Mouse (Mus musculus): ENCODE results near the gene Nubp2. TPM values are rescaled to one million over a fixed set of nuclear protein-coding genes. Genes with fewer than 3 reads are reported as not detected.
A peak's percentile ranks its signal among the peaks of the same experiment; 100 is the strongest.

The Nubp2 gene
- polyA plus RNA-seq, 1 experiment from 2014 or later: 61.8 TPM

GRCm38 (mm10) chr17:24848600-24849031 is 37.5 kb downstream of the Nubp2 start:
- no peak overlapping the region for H3K27ac ChIP-seq (ENCODE audit: low read depth, low read length)
- no peak for ATAC-seq (ENCODE audit: low FRiP score, low TSS enrichment)
- H3K4me2 ChIP-seq (replicated peaks; ENCODE audit: low read depth, low read length): peak overlapping the region; percentile 84
- peaks cover 8% of the 10 kb centered on the region; the same call in 1 of the 2 replicates for H3K27me3 ChIP-seq (ENCODE audit: control insufficient read depth, insufficient read depth, low read length)
- peak overlapping the region; percentile 85 for H3K4me3 ChIP-seq (ENCODE audit: low read length)
- peaks cover 2% of the 10 kb centered on the region; the same call in 1 of the 2 replicates for H3K36me3 ChIP-seq (ENCODE audit: control insufficient read depth, insufficient read depth, low read length)
- no peak overlapping the region; the same call in 1 of the 2 replicates for H3K9ac ChIP-seq (ENCODE audit: low read depth, low read length)
- peaks cover 11% of the 10 kb centered on the region for H3K4me1 ChIP-seq (ENCODE audit: control insufficient read depth, insufficient read depth, low read length)
- H3K9me3 ChIP-seq (ENCODE audit: control insufficient read depth, low read length): no peaks in the 10 kb centered on the region

- no peak overlapping the region for H3K9ac ChIP-seq (ENCODE audit: low read depth, low read length)
- H3K4me1 ChIP-seq (ENCODE audit: control insufficient read depth, insufficient read depth, low read length): peaks cover 11% of the 10 kb centered on the region
- H3K4me3 ChIP-seq (ENCODE audit: low read length): no peak overlapping the region
- no peaks in the 10 kb centered on the region for H3K36me3 ChIP-seq (ENCODE audit: control insufficient read depth, insufficient read depth, low read length)
- H3K27me3 ChIP-seq (ENCODE audit: control insufficient read depth, insufficient read depth, low read length): peaks cover 8% of the 10 kb centered on the region; the same call in 1 of the 2 replicates
- no peak for ATAC-seq (ENCODE audit: low FRiP score, low TSS enrichment)
- no peak overlapping the region for H3K4me2 ChIP-seq (replicated peaks; ENCODE audit: low read depth, low read length)
- 89% methylated on average over 1 of the region's 1 CpGs for WGBS
- H3K9me3 ChIP-seq (ENCODE audit: control insufficient read depth, low read length): no peaks in the 10 kb centered on the region
- no peak overlapping the region for H3K27ac ChIP-seq (ENCODE audit: low read depth, low read length)
These were observed 38.8 kb downstream of the Nubp2 start for GRCm38 (mm10) chr17:24847386-24847785.

- ATAC-seq (ENCODE audit: low FRiP score, low TSS enrichment): no peak
- no peak overlapping the region for H3K4me3 ChIP-seq (ENCODE audit: low read length)
- no peaks in the 10 kb centered on the region for H3K9me3 ChIP-seq (ENCODE audit: control insufficient read depth, low read length)
- no peak overlapping the region for H3K9ac ChIP-seq (ENCODE audit: low read depth, low read length)
- WGBS: 15% methylated on average over 9 of the region's 9 CpGs
- H3K36me3 ChIP-seq (ENCODE audit: control insufficient read depth, insufficient read depth, low read length): no peaks in the 10 kb centered on the region
- no peak overlapping the region for H3K4me2 ChIP-seq (replicated peaks; ENCODE audit: low read depth, low read length)
- 0 out of 2 replicates have a peak, but pooled peaks cover 4% of the 10 kb centered on the region for H3K4me1 ChIP-seq (ENCODE audit: control insufficient read depth, insufficient read depth, low read length)
- no peak overlapping the region for H3K27ac ChIP-seq (ENCODE audit: low read depth, low read length)
- H3K27me3 ChIP-seq (ENCODE audit: control insufficient read depth, insufficient read depth, low read length): peaks cover 4% of the 10 kb centered on the region; the same call in 1 of the 2 replicates
These were observed 41.6 kb downstream of the Nubp2 start for GRCm38 (mm10) chr17:24844525-24844924.

GRCm38 (mm10) chr17:24842631-24843030 is 43.5 kb downstream of the Nubp2 start:
- H3K4me3 ChIP-seq (ENCODE audit: low read length): no peak overlapping the region
- H3K9me3 ChIP-seq (ENCODE audit: control insufficient read depth, low read length): no peaks in the 10 kb centered on the region
- H3K36me3 ChIP-seq (ENCODE audit: control insufficient read depth, insufficient read depth, low read length): no peaks in the 10 kb centered on the region
- no peaks in the 10 kb centered on the region for H3K4me1 ChIP-seq (ENCODE audit: control insufficient read depth, insufficient read depth, low read length)
- ATAC-seq (ENCODE audit: low FRiP score, low TSS enrichment): no peak
- peaks cover 4% of the 10 kb centered on the region; the same call in 1 of the 2 replicates for H3K27me3 ChIP-seq (ENCODE audit: control insufficient read depth, insufficient read depth, low read length)
- WGBS: 59% methylated on average over 2 of the region's 2 CpGs
- no peak overlapping the region for H3K27ac ChIP-seq (ENCODE audit: low read depth, low read length)
- H3K4me2 ChIP-seq (replicated peaks; ENCODE audit: low read depth, low read length): no peak overlapping the region
- H3K9ac ChIP-seq (ENCODE audit: low read depth, low read length): no peak overlapping the region

GRCm38 (mm10) chr17:24841133-24841532 is 45.0 kb downstream of the Nubp2 start:
- no peak overlapping the region for H3K4me2 ChIP-seq (replicated peaks; ENCODE audit: low read depth, low read length)
- no peaks in the 10 kb centered on the region for H3K9me3 ChIP-seq (ENCODE audit: control insufficient read depth, low read length)
- H3K4me1 ChIP-seq (ENCODE audit: control insufficient read depth, insufficient read depth, low read length): no peaks in the 10 kb centered on the region
- H3K4me3 ChIP-seq (ENCODE audit: low read length): no peak overlapping the region
- H3K36me3 ChIP-seq (ENCODE audit: control insufficient read depth, insufficient read depth, low read length): no peaks in the 10 kb centered on the region
- no peak overlapping the region for H3K27ac ChIP-seq (ENCODE audit: low read depth, low read length)
- 59% methylated on average over 4 of the region's 4 CpGs for WGBS
- H3K27me3 ChIP-seq (ENCODE audit: control insufficient read depth, insufficient read depth, low read length): peaks cover 4% of the 10 kb centered on the region; the same call in 1 of the 2 replicates
- no peak overlapping the region for H3K9ac ChIP-seq (ENCODE audit: low read depth, low read length)
- no peak for ATAC-seq (ENCODE audit: low FRiP score, low TSS enrichment)

- peaks cover 2% of the 10 kb centered on the region; the same call in 1 of the 2 replicates for H3K27me3 ChIP-seq (ENCODE audit: control insufficient read depth, insufficient read depth, low read length)
- H3K4me3 ChIP-seq (ENCODE audit: low read length): no peak overlapping the region
- no peak overlapping the region for H3K27ac ChIP-seq (ENCODE audit: low read depth, low read length)
- no peak overlapping the region for H3K9ac ChIP-seq (ENCODE audit: low read depth, low read length)
- no peaks in the 10 kb centered on the region for H3K4me1 ChIP-seq (ENCODE audit: control insufficient read depth, insufficient read depth, low read length)
- no peaks in the 10 kb centered on the region for H3K36me3 ChIP-seq (ENCODE audit: control insufficient read depth, insufficient read depth, low read length)
- 50% methylated on average over 5 of the region's 5 CpGs for WGBS
- no peak overlapping the region for H3K4me2 ChIP-seq (replicated peaks; ENCODE audit: low read depth, low read length)
- ATAC-seq (ENCODE audit: low FRiP score, low TSS enrichment): no peak
- no peaks in the 10 kb centered on the region for H3K9me3 ChIP-seq (ENCODE audit: control insufficient read depth, low read length)
These were observed 45.8 kb downstream of the Nubp2 start for GRCm38 (mm10) chr17:24840341-24840740.

GRCm38 (mm10) chr17:24839842-24840241 is 46.3 kb downstream of the Nubp2 start, which contains the start of gene Hagh:
Hagh (plus strand) TSS chr17:24840143.
- ATAC-seq (ENCODE audit: low FRiP score, low TSS enrichment): no peak
- Histone ChIP-seq H3K4me2 (replicated peaks; ENCODE audit: low read depth, low read length) (no peak within 1 kb of the TSS), H3K4me3 (ENCODE audit: low read length) (no peak within 1 kb of the TSS), H3K4me1 (ENCODE audit: control insufficient read depth, insufficient read depth, low read length) (no peaks in the 10 kb centered on the region), H3K27me3 (ENCODE audit: control insufficient read depth, insufficient read depth, low read length) (no peaks in the 10 kb centered on the region), H3K27ac (ENCODE audit: low read depth, low read length) (no peak within 1 kb of the TSS), H3K9me3 (ENCODE audit: control insufficient read depth, low read length) (no peaks in the 10 kb centered on the region), H3K36me3 (ENCODE audit: control insufficient read depth, insufficient read depth, low read length) (no peaks in the 10 kb centered on the region), H3K9ac (ENCODE audit: low read depth, low read length) (no peak within 1 kb of the TSS)
- WGBS: 59% methylated on average over 8 of the region's 8 CpGs

Other genes starting within 250 kb of the Nubp2 start
- gene Slc9a3r2, start 236.0 kb downstream of the Nubp2 start, polyA plus RNA-seq (2014; fragmentation: Nextera tagmentation; extraction: Ambion mirVana): 86.1 and 95.5 TPM in 2 replicates
- 0.66 TPM in 1 of 2 replicates, not detected in the other for gene Npw, start 227.9 kb downstream of the Nubp2 start, polyA plus RNA-seq (2014; fragmentation: Nextera tagmentation; extraction: Ambion mirVana)
- gene Zfp598, start 216.7 kb downstream of the Nubp2 start, polyA plus RNA-seq (2014; fragmentation: Nextera tagmentation; extraction: Ambion mirVana): 25.3 and 34.4 TPM in 2 replicates
- gene Syngr3, start 196.4 kb downstream of the Nubp2 start, polyA plus RNA-seq (2014; fragmentation: Nextera tagmentation; extraction: Ambion mirVana): 1.0 and 1.2 TPM in 2 replicates
- gene Gfer, start 190.2 kb downstream of the Nubp2 start, polyA plus RNA-seq (2014; fragmentation: Nextera tagmentation; extraction: Ambion mirVana): 48.1 and 54.4 TPM in 2 replicates
- 3.1 and 3.5 TPM in 2 replicates for gene Noxo1, start 190.1 kb downstream of the Nubp2 start, polyA plus RNA-seq (2014; fragmentation: Nextera tagmentation; extraction: Ambion mirVana)
- 64.8 and 105 TPM in 2 replicates for gene Tbl3, start 178.7 kb downstream of the Nubp2 start, polyA plus RNA-seq (2014; fragmentation: Nextera tagmentation; extraction: Ambion mirVana)
- 0.62 TPM in 1 of 2 replicates, not detected in the other for gene Rnf151, start 168.3 kb downstream of the Nubp2 start, polyA plus RNA-seq (2014; fragmentation: Nextera tagmentation; extraction: Ambion mirVana)
- gene Rps2, start 168.2 kb downstream of the Nubp2 start, polyA plus RNA-seq (2014; fragmentation: Nextera tagmentation; extraction: Ambion mirVana): 1,741 and 1,827 TPM in 2 replicates
- gene Ndufb10, start 161.9 kb downstream of the Nubp2 start, polyA plus RNA-seq (2014; fragmentation: Nextera tagmentation; extraction: Ambion mirVana): 225 and 229 TPM in 2 replicates
- not detected in 2 replicates for gene Rpl3l, start 158.5 kb downstream of the Nubp2 start, polyA plus RNA-seq (2014; fragmentation: Nextera tagmentation; extraction: Ambion mirVana)
- gene Msrb1, start 149.7 kb downstream of the Nubp2 start, polyA plus RNA-seq (2014; fragmentation: Nextera tagmentation; extraction: Ambion mirVana): 35.2 and 39.0 TPM in 2 replicates
- gene Hs3st6, start 133.4 kb downstream of the Nubp2 start, polyA plus RNA-seq (2014; fragmentation: Nextera tagmentation; extraction: Ambion mirVana): 32.7 and 35.9 TPM in 2 replicates
- gene Meiob, start 82.1 kb downstream of the Nubp2 start, polyA plus RNA-seq (2014; fragmentation: Nextera tagmentation; extraction: Ambion mirVana): 0.19 TPM in 1 of 2 replicates, not detected in the other
- 46.6 and 55.4 TPM in 2 replicates for gene Hagh, start 46.2 kb downstream of the Nubp2 start, polyA plus RNA-seq (2014; fragmentation: Nextera tagmentation; extraction: Ambion mirVana)
- 30.4 and 34.1 TPM in 2 replicates for gene Fahd1, start 36.0 kb downstream of the Nubp2 start, polyA plus RNA-seq (2014; fragmentation: Nextera tagmentation; extraction: Ambion mirVana)
- gene Igfals, start 20.4 kb downstream of the Nubp2 start, polyA plus RNA-seq (2014; fragmentation: Nextera tagmentation; extraction: Ambion mirVana): 0.49 and 1.0 TPM in 2 replicates
- gene Spsb3, start 294 bp upstream of the Nubp2 start, polyA plus RNA-seq (2014; fragmentation: Nextera tagmentation; extraction: Ambion mirVana): 32.1 and 36.8 TPM in 2 replicates
- 18.2 and 25.2 TPM in 2 replicates for gene Eme2, start 8.7 kb upstream of the Nubp2 start, polyA plus RNA-seq (2014; fragmentation: Nextera tagmentation; extraction: Ambion mirVana)
- gene Mrps34, start 8.8 kb upstream of the Nubp2 start, polyA plus RNA-seq (2014; fragmentation: Nextera tagmentation; extraction: Ambion mirVana): 102 and 111 TPM in 2 replicates
- 84.6 and 99.5 TPM in 2 replicates for gene Nme3, start 10.2 kb upstream of the Nubp2 start, polyA plus RNA-seq (2014; fragmentation: Nextera tagmentation; extraction: Ambion mirVana)
- 23.9 and 31.8 TPM in 2 replicates for gene Mapk8ip3, start 50.6 kb upstream of the Nubp2 start, polyA plus RNA-seq (2014; fragmentation: Nextera tagmentation; extraction: Ambion mirVana)
- gene Jpt2, start 74.3 kb upstream of the Nubp2 start, polyA plus RNA-seq (2014; fragmentation: Nextera tagmentation; extraction: Ambion mirVana): 131 and 155 TPM in 2 replicates
- 8.5 and 11.6 TPM in 2 replicates for gene Cramp1l, start 129.4 kb upstream of the Nubp2 start, polyA plus RNA-seq (2014; fragmentation: Nextera tagmentation; extraction: Ambion mirVana)
- gene Ift140, start 129.7 kb upstream of the Nubp2 start, polyA plus RNA-seq (2014; fragmentation: Nextera tagmentation; extraction: Ambion mirVana): 15.5 and 23.6 TPM in 2 replicates
- 15.9 and 18.4 TPM in 2 replicates for gene Tmem204, start 197.2 kb upstream of the Nubp2 start, polyA plus RNA-seq (2014; fragmentation: Nextera tagmentation; extraction: Ambion mirVana)
- gene Telo2, start 229.6 kb upstream of the Nubp2 start, polyA plus RNA-seq (2014; fragmentation: Nextera tagmentation; extraction: Ambion mirVana): 34.9 and 44.8 TPM in 2 replicates
- gene Ptx4, start 234.4 kb upstream of the Nubp2 start, polyA plus RNA-seq (2014; fragmentation: Nextera tagmentation; extraction: Ambion mirVana): not detected in 2 replicates
- 10.3 and 21.4 TPM in 2 replicates for gene Clcn7, start 247.0 kb upstream of the Nubp2 start, polyA plus RNA-seq (2014; fragmentation: Nextera tagmentation; extraction: Ambion mirVana)